ENCODE assay signal across 8 mouse cellular contexts in the genomic region with DNA sequence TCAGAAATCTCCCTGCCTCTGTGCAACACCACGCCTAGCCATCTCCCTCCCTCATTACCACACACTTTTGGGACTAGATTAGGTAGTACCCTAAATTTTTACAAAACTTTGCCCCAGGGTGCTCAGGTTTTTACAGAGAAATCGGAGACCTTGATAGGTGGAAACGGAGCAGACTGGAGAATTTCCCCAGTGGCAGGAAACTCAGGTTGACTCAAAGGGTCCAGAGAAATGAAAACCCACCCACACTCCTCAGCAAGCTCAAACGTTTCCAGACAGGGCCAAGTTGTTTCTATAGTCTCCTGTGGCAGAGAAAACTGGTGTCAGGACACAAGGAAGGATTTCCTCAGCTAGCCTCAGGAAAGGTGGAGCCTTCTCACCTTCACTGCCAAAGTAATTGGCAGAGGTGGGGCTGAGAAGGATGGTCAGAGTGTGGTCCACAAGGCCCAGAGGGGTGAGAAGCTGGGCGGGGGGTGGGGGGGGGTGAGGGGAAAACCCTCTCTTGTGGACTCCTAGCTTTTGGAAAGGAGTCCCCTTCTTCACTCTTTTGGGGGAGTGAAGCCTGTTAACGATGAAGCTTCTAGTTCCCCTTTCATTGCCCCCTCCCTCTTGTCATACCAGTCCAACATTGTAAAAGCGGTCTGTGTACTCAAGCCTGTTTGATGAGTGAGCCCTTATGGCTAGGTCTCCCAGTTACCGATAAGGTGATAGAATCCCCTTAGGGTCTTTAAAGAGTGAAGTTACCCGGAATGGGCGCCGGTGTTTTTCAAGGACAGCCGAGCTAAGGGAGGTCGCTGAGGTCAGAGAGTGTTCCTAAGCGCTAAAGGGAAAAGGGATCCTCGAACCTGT. TPM values are rescaled to one million over a fixed set of nuclear protein-coding genes. Genes with fewer than 3 reads are reported as not detected.
DNase-seq lines count a peak whose midpoint lies in the region; ATAC-seq and TF ChIP-seq lines count a peak whose summit lies in the region.

No protein-coding gene starts in this region.

- H3K4me3 ChIP-seq in erythroblast, embryonic 14.5 days (replicated peaks): peak overlapping the region; percentile 73
- H3K4me3 ChIP-seq in forebrain, embryonic 14.5 days (ENCODE audit: low read depth, low read length): peak overlapping the region; percentile 99
- peak overlapping the region; percentile 56 to 80 for H3K4me3 ChIP-seq in liver, embryonic 14.5 days (ENCODE audit: insufficient read depth in 1 of 2, low read depth in 2 of 2, low read length in 2 of 2)

- H3K36me3 ChIP-seq in erythroblast, embryonic 14.5 days (ENCODE audit: control insufficient read depth): no peaks in the 10 kb centered on the region
- H3K36me3 ChIP-seq in forebrain, embryonic 14.5 days (ENCODE audit: control insufficient read depth, insufficient read depth, low read length): peaks cover 6% of the 10 kb centered on the region; the same call in 1 of the 2 replicates
- H3K36me3 ChIP-seq in liver, embryonic 14.5 days (replicated peaks; ENCODE audit: control insufficient read depth, insufficient read depth, low read depth): no peaks in the 10 kb centered on the region

- TF ChIP-seq CTCF in liver, embryonic 14.5 days (IDR thresholded peaks at IDR 0.05; ENCODE audit: low read depth): no peak

- no peak for TF ChIP-seq EP300 in liver, embryonic 14.5 days (IDR thresholded peaks at IDR 0.05; ENCODE audit: low read depth)

- ATAC-seq in erythroblast, adult 5-6 weeks (replicated peaks; ENCODE audit: low FRiP score, poor library complexity, severe bottlenecking): no peak
- ATAC-seq in forebrain, embryonic 14.5 days: no peak
- no peak for ATAC-seq in liver, embryonic 14.5 days (ENCODE audit: insufficient read depth)

- DNase-seq in CD4-positive helper T cell, adult 2 months (ENCODE audit: low read depth, low spot score): peak; percentile 45
- DNase-seq in forebrain, embryonic 14.5 days (ENCODE audit: low spot score): no peak
- no peak for DNase-seq in liver, embryonic 14.5 days (ENCODE audit: low read depth in 3 of 3, low spot score in 3 of 3)
- no peak for DNase-seq in right cerebral cortex, postnatal 25 days
- DNase-seq in thymus, postnatal 36 days: no peak
- no peak for DNase-seq in embryo, embryonic 11 days

- peak overlapping the region; percentile 76 for H3K4me2 ChIP-seq in forebrain, embryonic 14.5 days (ENCODE audit: low read length)
- peak overlapping the region; percentile 98 for H3K4me2 ChIP-seq in liver, embryonic 14.5 days (ENCODE audit: low read depth)

- peak overlapping the region; percentile 99 for H3K9ac ChIP-seq in forebrain, embryonic 14.5 days (ENCODE audit: low read length)
- peak overlapping the region; percentile 78; the same call in 1 of the 2 replicates for H3K9ac ChIP-seq in liver, embryonic 14.5 days (replicated peaks)

- H3K27ac ChIP-seq in forebrain, embryonic 14.5 days (ENCODE audit: low read depth, low read length): peak overlapping the region; percentile 93; the same call in 1 of the 2 replicates
- no peak overlapping the region for H3K27ac ChIP-seq in liver, embryonic 14.5 days

- H3K27me3 ChIP-seq in erythroblast, embryonic 14.5 days (ENCODE audit: control insufficient read depth): peaks cover 29% of the 10 kb centered on the region
- no peaks in the 10 kb centered on the region for H3K27me3 ChIP-seq in forebrain, embryonic 14.5 days (replicated peaks; ENCODE audit: control insufficient read depth, insufficient read depth, low read length)
- H3K27me3 ChIP-seq in liver, embryonic 14.5 days (ENCODE audit: control insufficient read depth, insufficient read depth, low read length): no peaks in the 10 kb centered on the region

- no peaks in the 10 kb centered on the region for H3K9me3 ChIP-seq in erythroblast, embryonic 14.5 days (ENCODE audit: control insufficient read depth, low read length)
- H3K9me3 ChIP-seq in forebrain, embryonic 14.5 days (replicated peaks; ENCODE audit: control insufficient read depth, low read length): no peaks in the 10 kb centered on the region
- H3K9me3 ChIP-seq in liver, embryonic 14.5 days (ENCODE audit: control insufficient read depth, low read length): no peaks in the 10 kb centered on the region

- H3K4me1 ChIP-seq in erythroblast, embryonic 14.5 days (ENCODE audit: control insufficient read depth): peaks cover 63% of the 10 kb centered on the region
- peaks cover 15% of the 10 kb centered on the region for H3K4me1 ChIP-seq in forebrain, embryonic 14.5 days (ENCODE audit: control insufficient read depth, insufficient read depth, low read length)
- H3K4me1 ChIP-seq in liver, embryonic 14.5 days (replicated peaks; ENCODE audit: control insufficient read depth in 2 of 2, insufficient read depth in 2 of 2, low read length in 1 of 2): peaks cover 15 to 41% of the 10 kb centered on the region in 2 experiments

- 15% methylated on average over 15 of the region's 15 CpGs for WGBS in forebrain, embryonic 14.5 days
- 11% methylated on average over 15 of the region's 15 CpGs for WGBS in liver, embryonic 14.5 days (ENCODE audit: insufficient replicate concordance)

RNA-seq across cellular contexts. Expression of a gene that starts 14.6 kb away (rescaled TPM):
- polyA plus RNA-seq in erythroblast, embryonic 14.5 days (2012): 0.13 and 0.87 TPM in 2 replicates
- total RNA-seq in erythroblast, adult 5-6 weeks (2015; ENCODE audit: low replicate concordance): 15.2 and 20.5 TPM in 2 replicates
- 16.7 and 18.1 TPM in 2 replicates for total RNA-seq in erythroblast, adult 5-6 weeks (2017; ENCODE audit: low replicate concordance)
- polyA plus RNA-seq in forebrain, embryonic 14.5 days (2014; fragmentation: Nextera tagmentation; extraction: Ambion mirVana): 90.6 and 122 TPM in 2 replicates
- polyA plus RNA-seq in liver, embryonic 14.5 days (2012; rRNA removed): 8.5 and 8.9 TPM in 2 replicates
- 10.1 and 11.5 TPM in 2 replicates for polyA plus RNA-seq in liver, embryonic 14.5 days (2014; fragmentation: Nextera tagmentation; extraction: Ambion mirVana)

RNA-seq across cellular contexts. Expression of a gene that starts 32.6 kb away (rescaled TPM):
- polyA plus RNA-seq in erythroblast, embryonic 14.5 days (2012): not detected in 2 replicates
- not detected in 2 replicates for total RNA-seq in erythroblast, adult 5-6 weeks (2015; ENCODE audit: low replicate concordance)
- total RNA-seq in erythroblast, adult 5-6 weeks (2017; ENCODE audit: low replicate concordance): not detected in 2 replicates
- polyA plus RNA-seq in forebrain, embryonic 14.5 days (2014; fragmentation: Nextera tagmentation; extraction: Ambion mirVana): not detected in 2 replicates
- not detected in 2 replicates for polyA plus RNA-seq in liver, embryonic 14.5 days (2012; rRNA removed)
- polyA plus RNA-seq in liver, embryonic 14.5 days (2014; fragmentation: Nextera tagmentation; extraction: Ambion mirVana): not detected in 2 replicates

RNA-seq across cellular contexts. Expression of a gene that starts 44.7 kb away (rescaled TPM):
- 6.5 and 12.3 TPM in 2 replicates for polyA plus RNA-seq in erythroblast, embryonic 14.5 days (2012)
- total RNA-seq in erythroblast, adult 5-6 weeks (2015; ENCODE audit: low replicate concordance): 80.3 and 91.8 TPM in 2 replicates
- total RNA-seq in erythroblast, adult 5-6 weeks (2017; ENCODE audit: low replicate concordance): 24.3 and 35.9 TPM in 2 replicates
- 135 and 155 TPM in 2 replicates for polyA plus RNA-seq in forebrain, embryonic 14.5 days (2014; fragmentation: Nextera tagmentation; extraction: Ambion mirVana)
- 165 and 230 TPM in 2 replicates for polyA plus RNA-seq in liver, embryonic 14.5 days (2012; rRNA removed)
- polyA plus RNA-seq in liver, embryonic 14.5 days (2014; fragmentation: Nextera tagmentation; extraction: Ambion mirVana): 168 and 173 TPM in 2 replicates

Comparison
In these comparisons a context has a peak if more than half of its experiments do, and no peak if none do; other contexts are left out.
1. RNA of a gene that starts 44.7 kb away (polyA plus RNA-seq): 165 to 230 TPM in liver, embryonic 14.5 days and 135 to 155 TPM in forebrain, embryonic 14.5 days; 6.5 to 12.3 TPM in erythroblast, embryonic 14.5 days; every median in the first group is over 10 times any median in the second.
2. Peak in every context shown above with its lines, with median percentiles within 50 percentile points of each other: H3K4me3 ChIP-seq.